Mouse (Mus musculus): ENCODE measurements around the gene Ttc30b.
"Not testable (repeated sequence)": the region's sequence is repeated elsewhere in the genome, so short reads cannot be mapped to it uniquely, and the experiment has no call there.

The Ttc30b gene

DNA sequence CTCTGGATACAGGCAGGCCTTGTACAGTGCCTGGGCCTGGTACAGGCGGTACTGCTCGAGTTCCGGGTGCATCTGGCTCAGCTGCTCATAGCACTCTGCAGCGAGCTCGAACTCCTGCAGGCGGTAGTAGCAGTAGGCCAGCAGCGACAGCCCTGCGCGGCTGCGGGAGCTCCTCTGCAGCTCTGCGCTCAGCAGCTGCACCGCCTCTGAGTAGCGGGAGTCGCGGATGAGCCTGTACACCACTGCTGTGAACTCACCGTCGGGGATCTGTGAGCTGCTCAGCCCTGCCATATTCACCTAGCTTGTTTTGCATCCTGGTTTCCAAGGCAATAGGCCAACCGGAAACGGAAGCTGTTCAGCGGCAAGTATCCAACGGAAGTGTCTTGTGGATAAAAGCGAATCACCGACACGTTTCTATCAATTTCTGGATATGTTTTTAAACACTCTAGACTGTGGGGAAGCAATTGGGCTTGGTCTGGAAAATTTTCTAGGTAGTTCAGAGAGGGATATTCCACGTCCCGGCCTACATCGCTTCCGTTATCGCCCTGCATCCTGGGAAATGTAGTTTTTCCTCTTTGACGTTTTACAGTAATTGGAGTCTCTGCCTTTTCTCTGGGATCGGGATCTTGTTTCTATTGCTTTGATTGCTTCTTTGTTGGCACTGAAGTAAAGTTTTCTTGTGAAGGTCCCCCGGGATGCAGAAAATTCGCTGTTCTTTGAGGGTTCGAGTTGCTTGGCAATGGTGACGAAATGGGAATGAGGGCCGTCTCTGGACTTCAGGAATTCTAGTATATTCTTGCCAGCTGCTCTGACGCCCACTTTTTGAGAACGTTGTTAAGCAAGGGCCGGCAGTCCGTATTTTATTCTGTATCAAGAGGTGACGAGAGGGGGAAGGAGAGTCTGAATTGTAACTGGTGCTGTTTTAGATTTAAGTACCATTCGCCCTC lies at the start of gene Ttc30b:
Gene Ttc30b, minus strand, starts transcription at position 469 of the 947 bp plus-strand sequence.
- in situ Hi-C loops (cut with MboI; ENCODE audit: low pct_unique_long_range_greater_than_20kb in 1 of 2, low sequenced_read_pairs in 2 of 2, unreplicated experiment in 1 of 2) = no loop called here

DNA sequence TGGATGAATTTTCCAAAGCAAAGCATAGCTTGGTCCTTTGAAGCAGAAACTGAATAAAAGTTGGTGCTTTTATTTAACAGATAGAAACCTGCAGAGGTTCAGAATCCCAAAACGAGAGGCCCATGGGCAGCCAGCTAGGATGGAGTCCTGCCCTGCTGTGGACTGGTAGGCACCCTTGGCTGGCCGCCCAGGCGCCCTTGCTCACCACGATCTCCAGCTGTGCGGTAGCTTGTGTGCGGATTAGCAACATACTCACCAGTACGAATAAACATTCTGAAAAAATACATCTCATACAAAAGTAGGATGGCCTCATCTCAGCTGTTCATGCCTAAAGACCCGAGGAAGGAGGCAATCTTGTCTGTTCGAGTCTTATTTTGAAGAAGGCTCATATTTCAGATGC lies 49.4 kb upstream of the Ttc30b start:
- in situ Hi-C loops (cut with MboI; ENCODE audit: low pct_unique_long_range_greater_than_20kb in 1 of 2, low sequenced_read_pairs in 2 of 2, unreplicated experiment in 1 of 2) = loop anchor here in 1 of 2 experiments (5.0 kb wide), 1 partner anchor 80 kb away; no protein-coding TSS in a partner anchor

DNA sequence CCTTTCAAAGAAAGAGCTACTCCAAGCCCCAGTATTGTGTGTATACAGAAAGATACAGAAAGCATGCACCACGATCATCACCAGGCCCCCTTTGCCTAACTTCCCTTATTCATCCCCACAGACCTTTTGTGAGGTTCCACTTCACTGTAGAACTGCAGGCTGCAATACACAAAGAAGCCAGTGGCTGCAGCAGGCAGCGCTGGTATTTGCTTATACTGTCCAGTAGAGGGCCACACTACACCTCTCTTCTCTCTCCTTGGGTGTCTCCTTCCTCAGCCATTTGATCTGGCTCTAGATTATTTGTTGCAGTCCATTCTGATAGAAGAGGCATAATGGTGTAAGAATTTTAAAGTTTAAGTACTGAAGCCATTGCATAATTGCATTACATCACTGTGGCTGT lies 46.7 kb upstream of the Ttc30b start:
- in situ Hi-C loops (cut with MboI; ENCODE audit: low pct_unique_long_range_greater_than_20kb in 1 of 2, low sequenced_read_pairs in 2 of 2, unreplicated experiment in 1 of 2) = loop anchor here in 1 of 2 experiments (5.0 kb wide), 1 partner anchor 82 kb away; no protein-coding TSS in a partner anchor

DNA sequence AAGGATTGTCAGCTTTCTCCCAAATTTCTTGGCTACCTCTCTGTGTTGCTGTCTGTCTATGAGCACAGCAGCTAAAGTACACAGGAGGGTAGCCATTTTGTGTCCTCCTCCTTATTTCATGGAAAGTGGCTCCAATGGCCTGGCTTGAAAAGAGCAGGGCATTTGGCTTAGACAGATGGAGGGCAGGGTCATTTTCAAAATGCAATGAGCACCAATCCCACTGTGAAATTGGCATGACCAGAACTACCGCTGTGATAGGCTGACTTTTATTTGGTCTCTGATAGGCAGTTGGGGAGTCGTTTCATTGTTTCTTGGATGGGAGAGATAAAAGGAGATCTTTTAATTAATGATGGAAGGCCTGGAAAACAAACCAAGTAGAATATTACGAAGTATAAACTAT lies 45.5 kb upstream of the Ttc30b start:
- in situ Hi-C loops (cut with MboI; ENCODE audit: low pct_unique_long_range_greater_than_20kb in 1 of 2, low sequenced_read_pairs in 2 of 2, unreplicated experiment in 1 of 2) = no loop called here

DNA sequence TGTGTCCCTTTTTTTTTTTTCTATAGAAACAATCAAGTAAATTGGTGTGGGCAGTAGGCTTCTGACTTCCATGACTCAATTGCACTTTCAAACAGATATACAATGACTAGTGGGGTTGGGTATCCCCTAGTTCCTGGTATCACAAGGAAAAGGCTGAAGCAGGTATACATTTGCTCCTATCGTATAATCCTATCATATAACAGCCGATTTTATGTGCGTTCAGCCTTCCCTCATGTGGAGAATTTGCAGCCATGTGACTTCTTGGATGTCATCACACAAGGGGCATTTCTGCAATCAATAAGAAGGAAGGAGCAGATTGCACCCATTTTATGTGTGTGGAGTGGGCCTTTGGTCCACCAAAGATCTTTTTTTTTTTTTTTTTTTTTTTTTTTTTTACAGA lies 44.7 kb upstream of the Ttc30b start:
- in situ Hi-C loops (cut with MboI; ENCODE audit: low pct_unique_long_range_greater_than_20kb in 1 of 2, low sequenced_read_pairs in 2 of 2, unreplicated experiment in 1 of 2) = no loop called here

DNA sequence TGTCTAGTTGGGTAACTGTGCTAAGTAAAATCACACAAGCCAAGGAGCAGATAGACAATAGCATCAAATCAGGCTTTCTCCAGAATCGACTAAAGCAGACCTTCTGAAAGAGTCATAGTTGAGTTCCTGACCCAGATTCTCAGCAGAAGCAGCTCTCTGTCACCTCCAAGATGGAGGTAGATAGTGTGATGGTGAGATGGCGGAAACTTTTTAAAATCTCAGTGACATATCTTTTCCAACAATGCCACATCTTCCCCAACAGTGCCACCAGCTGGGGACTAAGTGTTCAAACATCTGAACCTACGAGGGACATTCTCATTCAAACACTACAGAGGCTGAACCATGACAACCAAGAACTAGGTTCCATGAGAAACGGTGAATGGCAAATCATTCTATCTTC lies 44.2 kb upstream of the Ttc30b start:
- in situ Hi-C loops (cut with MboI; ENCODE audit: low pct_unique_long_range_greater_than_20kb in 1 of 2, low sequenced_read_pairs in 2 of 2, unreplicated experiment in 1 of 2) = no loop called here

DNA sequence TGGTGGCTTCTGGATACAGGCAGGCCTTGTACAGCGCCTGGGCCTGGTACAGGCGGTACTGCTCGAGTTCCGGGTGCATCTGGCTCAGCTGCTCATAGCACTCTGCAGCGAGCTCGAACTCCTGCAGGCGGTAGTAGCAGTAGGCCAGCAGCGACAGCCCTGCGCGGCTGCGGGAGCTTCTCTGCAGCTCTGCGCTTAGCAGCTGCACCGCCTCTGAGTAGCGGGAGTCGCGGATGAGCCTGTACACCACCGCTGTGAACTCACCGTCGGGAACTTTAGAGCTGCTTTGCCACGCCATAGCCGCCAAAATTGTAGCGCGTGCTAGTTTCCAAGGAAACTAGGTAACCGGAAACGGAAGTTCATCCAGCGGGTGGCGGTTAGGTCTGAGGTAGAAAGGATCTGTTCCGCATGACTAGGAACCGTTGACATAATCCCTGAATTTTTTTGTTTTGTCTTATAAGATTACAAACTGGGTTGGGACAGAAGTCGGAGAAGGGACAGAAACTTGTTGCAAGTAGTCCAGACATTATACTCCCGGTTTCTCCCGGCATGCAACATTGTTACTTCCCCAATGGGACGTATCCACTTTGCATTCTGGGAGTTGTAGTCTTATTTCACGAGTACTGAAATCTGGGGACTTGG lies 43.2 kb upstream of the Ttc30b start, which contains the start of gene Ttc30a1:
Gene Ttc30a1, minus strand, starts transcription at position 528 of the 642 bp plus-strand sequence.
- in situ Hi-C loops (cut with MboI; ENCODE audit: low pct_unique_long_range_greater_than_20kb in 1 of 2, low sequenced_read_pairs in 2 of 2, unreplicated experiment in 1 of 2) = not testable (repeated sequence)

DNA sequence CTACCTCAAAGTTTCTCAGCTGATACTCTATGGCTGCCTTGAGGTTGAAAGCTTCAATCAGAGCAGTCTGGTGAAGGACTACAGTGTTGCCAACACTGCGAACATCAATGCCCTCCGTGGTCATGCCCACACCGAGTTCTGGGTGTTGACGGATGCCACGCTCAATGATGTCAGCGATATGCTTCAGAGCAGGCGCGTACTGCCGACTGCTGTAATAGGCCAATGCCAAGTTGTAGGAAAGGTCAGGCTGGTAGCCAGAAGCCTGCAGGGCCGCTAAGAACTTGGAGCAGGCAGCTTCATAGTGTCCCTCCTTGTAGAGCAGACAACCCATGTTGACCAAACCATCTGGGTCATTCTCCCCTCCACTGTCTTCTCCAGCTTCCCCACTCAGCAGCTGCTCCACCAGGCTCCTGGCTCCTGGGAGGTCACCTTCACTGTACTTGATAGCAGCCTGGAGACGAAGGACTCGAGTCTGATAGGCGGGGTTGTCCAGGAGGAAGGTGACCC lies 42.6 kb upstream of the Ttc30b start:
- in situ Hi-C loops (cut with MboI; ENCODE audit: low pct_unique_long_range_greater_than_20kb in 1 of 2, low sequenced_read_pairs in 2 of 2, unreplicated experiment in 1 of 2) = not testable (repeated sequence)

DNA sequence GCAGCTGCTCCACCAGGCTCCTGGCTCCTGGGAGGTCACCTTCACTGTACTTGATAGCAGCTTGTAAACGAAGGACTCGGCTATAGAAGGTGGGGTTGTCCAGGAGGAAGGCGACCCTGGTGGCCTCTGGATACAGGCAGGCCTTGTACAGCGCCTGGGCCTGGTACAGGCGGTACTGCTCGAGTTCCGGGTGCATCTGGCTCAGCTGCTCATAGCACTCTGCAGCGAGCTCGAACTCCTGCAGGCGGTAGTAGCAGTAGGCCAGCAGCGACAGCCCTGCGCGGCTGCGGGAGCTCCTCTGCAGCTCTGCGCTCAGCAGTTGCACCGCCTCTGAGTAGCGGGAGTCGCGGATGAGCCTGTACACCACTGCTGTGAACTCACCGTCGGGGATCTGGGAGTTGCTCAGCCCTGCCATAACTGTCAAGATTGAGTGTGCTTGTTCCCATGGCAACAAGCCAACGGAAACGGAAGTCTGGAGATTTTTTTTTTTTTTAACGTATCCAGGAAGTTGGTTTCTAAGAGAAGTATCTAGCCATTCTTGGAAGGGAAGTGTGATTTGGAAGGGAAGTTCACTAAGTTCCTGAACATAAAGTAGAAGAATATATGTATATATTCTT lies 39.5 kb upstream of the Ttc30b start, which contains the start of gene Ttc30a2:
Gene Ttc30a2, minus strand, starts transcription at position 419 of the 617 bp plus-strand sequence.
- in situ Hi-C loops (cut with MboI; ENCODE audit: low pct_unique_long_range_greater_than_20kb in 1 of 2, low sequenced_read_pairs in 2 of 2, unreplicated experiment in 1 of 2) = not testable (repeated sequence)

DNA sequence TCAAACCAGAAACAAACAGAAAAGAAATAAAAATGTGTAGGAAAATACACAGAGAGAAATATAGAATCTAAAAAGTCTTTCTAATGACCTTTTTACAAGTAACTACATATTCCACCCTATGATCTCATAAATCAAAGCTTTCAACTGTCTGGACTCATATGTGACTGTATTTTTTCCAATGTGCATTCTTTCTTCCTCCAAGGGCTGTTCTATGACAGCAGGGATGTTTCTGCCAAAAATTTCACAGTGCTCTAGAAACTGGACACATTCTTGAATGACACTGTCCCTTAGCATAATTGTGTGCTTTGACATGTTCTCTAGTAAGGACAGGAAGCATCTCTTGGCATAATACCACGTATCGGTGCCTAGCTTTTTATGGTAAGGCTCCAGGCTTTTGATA lies 37.7 kb upstream of the Ttc30b start:
- in situ Hi-C loops (cut with MboI; ENCODE audit: low pct_unique_long_range_greater_than_20kb in 1 of 2, low sequenced_read_pairs in 2 of 2, unreplicated experiment in 1 of 2) = not testable (repeated sequence)

DNA sequence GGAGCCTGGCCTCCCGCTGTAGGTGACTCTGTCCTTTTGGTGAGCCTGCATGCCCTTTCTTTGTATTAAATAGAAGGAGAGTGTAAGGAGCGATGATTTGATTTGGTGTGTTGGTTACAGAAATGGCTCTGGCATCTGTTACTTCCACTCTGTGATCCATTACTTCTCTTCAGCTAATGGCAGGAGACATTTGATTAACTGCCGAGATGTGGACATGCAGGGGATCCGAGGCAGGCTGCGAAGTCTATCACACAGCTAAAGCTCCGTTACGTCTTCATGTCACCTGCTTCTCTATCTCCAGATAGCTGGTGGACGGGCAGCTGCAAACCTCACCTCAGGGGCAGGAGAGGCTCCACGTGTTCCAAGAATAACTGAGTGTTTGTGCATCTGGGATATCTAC lies 35.7 kb upstream of the Ttc30b start:
- in situ Hi-C loops (cut with MboI; ENCODE audit: low pct_unique_long_range_greater_than_20kb in 1 of 2, low sequenced_read_pairs in 2 of 2, unreplicated experiment in 1 of 2) = loop anchor here in 1 of 2 experiments (25.0 kb wide), 1 partner anchor 362 kb away; no protein-coding TSS in a partner anchor

DNA sequence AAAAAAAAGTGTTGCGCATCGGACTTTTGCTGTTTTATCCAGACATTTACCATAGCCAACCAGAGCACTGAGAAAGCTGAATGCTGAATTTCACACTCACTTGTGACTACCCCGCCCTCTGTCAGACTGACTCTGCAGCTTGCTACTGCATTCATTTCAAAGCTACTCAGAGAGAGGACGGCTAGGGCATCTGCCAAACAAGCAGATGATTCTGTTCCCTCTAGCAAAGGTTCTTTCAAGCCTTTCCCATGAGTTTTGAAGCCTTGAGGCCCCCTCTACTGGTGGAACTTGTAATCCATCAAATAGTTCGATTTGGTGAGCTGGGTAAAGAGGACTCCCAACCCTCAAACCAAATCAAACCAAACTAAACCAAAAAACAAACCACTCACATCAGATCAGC lies 26.6 kb upstream of the Ttc30b start:
- in situ Hi-C loops (cut with MboI; ENCODE audit: low pct_unique_long_range_greater_than_20kb in 1 of 2, low sequenced_read_pairs in 2 of 2, unreplicated experiment in 1 of 2) = loop anchor here (5.0 to 25.0 kb wide), 4 partner anchors 173 to 360 kb away; no protein-coding TSS in a partner anchor

DNA sequence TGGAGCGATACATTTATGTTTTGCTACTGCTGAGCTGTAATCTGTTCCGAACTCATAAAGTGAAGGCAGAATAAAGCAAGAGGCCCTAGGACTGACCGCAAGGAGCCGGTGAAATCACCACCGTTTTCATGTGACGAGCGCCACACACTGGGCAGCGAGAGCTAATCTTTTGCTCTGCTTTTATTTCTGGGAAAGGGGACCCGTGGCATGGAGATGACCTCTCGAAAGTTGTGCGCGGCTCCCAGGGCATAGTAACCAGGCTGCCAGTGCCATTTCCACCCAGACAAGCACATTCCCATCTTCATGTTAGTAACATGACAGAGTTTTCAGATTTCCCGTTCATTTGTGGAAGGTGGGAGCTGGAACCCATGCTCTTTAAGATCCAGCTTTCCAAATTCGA lies 26.1 kb upstream of the Ttc30b start:
- in situ Hi-C loops (cut with MboI; ENCODE audit: low pct_unique_long_range_greater_than_20kb in 1 of 2, low sequenced_read_pairs in 2 of 2, unreplicated experiment in 1 of 2) = loop anchor here (5.0 to 25.0 kb wide), 4 partner anchors 172 to 360 kb away; no protein-coding TSS in a partner anchor

DNA sequence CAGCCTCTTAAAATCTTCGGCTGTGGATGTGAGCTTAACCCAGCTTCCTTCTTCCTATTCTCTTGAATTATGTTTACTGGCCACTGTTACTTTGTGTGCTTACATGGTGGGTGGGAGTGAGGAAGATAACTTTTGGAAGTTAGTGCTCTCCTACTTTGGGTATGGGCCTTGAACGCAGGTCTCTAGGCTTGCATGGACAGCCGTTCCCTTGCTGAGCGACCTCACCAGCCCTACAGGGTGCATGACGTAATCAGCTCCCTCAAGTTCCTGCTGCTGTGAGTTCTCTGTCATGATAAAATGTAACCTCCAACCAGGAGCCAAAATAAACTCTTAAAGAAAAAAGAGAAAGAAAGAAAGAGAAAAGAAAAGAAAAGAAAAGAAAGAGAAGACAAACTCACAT lies 25.7 kb upstream of the Ttc30b start:
- in situ Hi-C loops (cut with MboI; ENCODE audit: low pct_unique_long_range_greater_than_20kb in 1 of 2, low sequenced_read_pairs in 2 of 2, unreplicated experiment in 1 of 2) = loop anchor here (5.0 to 25.0 kb wide), 4 partner anchors 172 to 359 kb away; no protein-coding TSS in a partner anchor

DNA sequence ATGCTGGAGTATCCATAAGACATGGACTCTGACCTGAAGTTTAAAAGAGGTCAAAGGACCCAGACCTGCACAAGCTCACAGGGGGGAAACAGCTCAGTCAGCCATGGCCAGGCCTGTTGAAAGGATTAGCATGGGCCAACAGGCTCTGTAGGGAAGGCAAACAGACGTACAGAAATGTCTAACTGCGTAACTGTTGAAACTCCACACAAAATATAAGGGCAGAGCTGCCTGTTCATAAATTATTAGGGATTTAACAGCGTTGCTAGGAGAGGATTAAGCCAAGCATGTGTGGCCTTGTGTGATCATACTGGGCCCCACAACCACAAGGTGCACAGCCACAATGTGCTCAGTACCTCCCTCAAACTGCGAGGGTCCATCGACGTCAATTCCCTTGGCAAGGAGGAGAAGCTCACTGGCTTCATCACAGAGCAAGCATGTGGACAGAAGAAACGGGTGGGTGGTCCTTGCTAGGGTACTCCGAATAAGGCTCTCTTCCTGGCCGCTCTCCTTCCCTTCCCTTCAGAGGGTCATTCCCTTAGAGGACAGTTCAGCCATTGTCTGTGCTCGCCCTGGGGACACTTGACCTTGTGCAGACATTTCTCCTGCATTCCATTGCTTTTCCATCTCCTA lies 24.9 kb upstream of the Ttc30b start:
- in situ Hi-C loops (cut with MboI; ENCODE audit: low pct_unique_long_range_greater_than_20kb in 1 of 2, low sequenced_read_pairs in 2 of 2, unreplicated experiment in 1 of 2) = loop anchor here (5.0 to 25.0 kb wide), 4 partner anchors 171 to 359 kb away; no protein-coding TSS in a partner anchor

DNA sequence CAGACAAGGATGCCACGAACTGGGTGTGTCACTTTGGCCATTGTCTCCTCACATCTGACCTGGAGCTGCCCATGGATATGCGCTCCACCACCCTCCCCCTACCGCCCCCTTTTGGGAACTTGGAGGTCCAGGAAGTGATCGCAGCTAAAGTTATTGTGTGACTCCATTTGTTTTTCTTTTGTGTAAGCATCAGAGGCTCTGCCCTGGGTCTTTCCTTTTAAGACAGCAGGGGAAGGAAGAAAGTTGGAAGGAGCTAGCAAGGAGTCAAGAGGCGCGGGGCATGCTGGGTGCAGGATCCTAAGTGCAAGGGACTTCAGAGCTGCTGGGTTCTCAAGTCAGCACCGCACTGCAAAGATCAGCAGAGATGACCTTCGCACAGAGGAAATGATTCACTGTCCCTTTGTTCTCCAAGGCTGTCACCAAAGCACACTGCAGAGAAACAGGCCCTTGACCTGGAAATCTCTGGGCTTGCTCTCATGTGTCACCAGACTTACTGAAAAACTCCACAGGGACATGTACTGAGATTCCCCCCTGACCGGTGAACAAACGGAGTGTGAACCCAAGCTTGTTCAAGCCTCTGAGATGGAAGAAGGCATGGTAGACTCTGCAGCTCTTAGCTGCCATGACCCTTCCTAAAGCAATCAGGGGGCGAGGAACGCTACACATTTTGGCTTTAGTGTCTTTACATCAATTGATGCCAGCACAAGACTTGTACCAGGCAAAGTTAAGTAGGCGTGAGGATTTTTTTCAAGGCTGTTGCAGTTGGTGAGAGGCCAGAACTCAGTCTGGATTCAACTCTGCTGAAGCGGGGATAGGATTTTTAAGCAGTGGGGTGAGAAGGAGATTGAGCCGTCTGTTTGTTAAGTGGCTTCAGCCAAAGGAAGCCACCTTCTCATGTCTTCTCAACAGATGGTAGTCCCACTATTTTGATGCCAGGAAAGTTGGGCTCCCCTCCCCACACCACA lies 22.3 kb upstream of the Ttc30b start:
- in situ Hi-C loops (cut with MboI; ENCODE audit: low pct_unique_long_range_greater_than_20kb in 1 of 2, low sequenced_read_pairs in 2 of 2, unreplicated experiment in 1 of 2) = loop anchor here (5.0 to 25.0 kb wide), 4 partner anchors 168 to 356 kb away; no protein-coding TSS in a partner anchor

DNA sequence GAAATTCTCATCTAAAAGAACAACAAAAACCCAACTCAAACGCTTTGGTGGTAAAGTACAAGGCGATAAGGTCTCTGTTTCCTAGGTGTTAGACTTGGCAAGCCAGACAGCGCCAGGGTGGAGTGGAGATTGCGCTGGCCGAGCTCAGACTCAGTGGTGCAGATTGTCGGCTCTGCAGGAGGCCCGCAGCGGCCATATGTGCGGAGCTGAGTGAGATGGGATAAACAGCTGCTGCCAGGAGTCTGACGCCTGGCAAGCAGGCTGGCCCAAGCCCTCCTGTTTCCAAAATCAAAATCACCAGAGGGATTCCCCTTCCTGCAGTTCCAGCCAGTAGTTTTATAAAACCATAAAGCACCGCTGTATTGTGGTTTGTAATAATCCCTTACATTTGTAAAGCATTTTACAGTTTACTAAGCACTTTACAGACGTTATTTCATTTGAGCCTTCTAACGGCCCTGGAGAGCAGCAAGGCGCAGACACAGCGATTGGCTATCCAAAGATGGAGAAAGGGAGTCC lies 21.5 kb upstream of the Ttc30b start:
- in situ Hi-C loops (cut with MboI; ENCODE audit: low pct_unique_long_range_greater_than_20kb in 1 of 2, low sequenced_read_pairs in 2 of 2, unreplicated experiment in 1 of 2) = loop anchor here (5.0 to 25.0 kb wide), 4 partner anchors 168 to 355 kb away; no protein-coding TSS in a partner anchor
